Mouse (Mus musculus): ENCODE measurements at regions not wholly inside any gene's neighbourhood (a gene's known extent, or its start where the extent isn't known, plus 50 kb on each side); places are given as distances from the start of the nearest gene placed in this dataset.
A peak's percentile ranks its signal among the peaks of the same experiment; 100 is the strongest.

- Histone ChIP-seq H3K4me3 (peak overlapping the region; percentile 37), H3K4me1 (peaks cover 22% of the 10 kb centered on the region), H3K27ac (peak overlapping the region; percentile 45; the same call in 1 of the 2 replicates), H3K9me3 (no peaks in the 10 kb centered on the region), H3K27me3 (ENCODE audit: poor library complexity, severe bottlenecking) (no peaks in the 10 kb centered on the region; the same call in 1 of the 2 replicates), H3K36me3 (replicated peaks) (no peaks in the 10 kb centered on the region)
- 14% methylated on average over 12 of the region's 12 CpGs for WGBS
- peak; percentile 50 for DNase-seq (ENCODE audit: extremely low spot score, low spot score)
Observed at GRCm38 (mm10) chr7:133185931-133186601, 61.9 kb upstream of the Ctbp2 start.

GRCm38 (mm10) chr7:133184905-133185594, 60.9 kb upstream of the Ctbp2 start:
- no peaks in the 10 kb centered on the region; the same call in 1 of the 2 replicates for H3K27me3 ChIP-seq (ENCODE audit: poor library complexity, severe bottlenecking)
- DNase-seq (ENCODE audit: extremely low spot score, low spot score) = no peak
- H3K9me3 ChIP-seq = no peaks in the 10 kb centered on the region
- no peaks in the 10 kb centered on the region for H3K36me3 ChIP-seq (replicated peaks)
- H3K27ac ChIP-seq = no peak overlapping the region
- peak overlapping the region; percentile 34; the same call in 1 of the 2 replicates for H3K4me3 ChIP-seq
- peaks cover 22% of the 10 kb centered on the region for H3K4me1 ChIP-seq
- 57% methylated on average over 16 of the region's 16 CpGs for WGBS

- Histone ChIP-seq H3K36me3 (replicated peaks) (no peaks in the 10 kb centered on the region), H3K27ac (no peak overlapping the region), H3K9me3 (no peaks in the 10 kb centered on the region), H3K27me3 (ENCODE audit: poor library complexity, severe bottlenecking) (no peaks in the 10 kb centered on the region), H3K4me1 (peaks cover 15% of the 10 kb centered on the region), H3K4me3 (no peak overlapping the region)
- 52% methylated on average over 2 of the region's 2 CpGs for WGBS
- no peak for DNase-seq (ENCODE audit: extremely low spot score, low spot score)
Observed at GRCm38 (mm10) chr7:133181388-133181787, 57.2 kb upstream of the Ctbp2 start.

DNA sequence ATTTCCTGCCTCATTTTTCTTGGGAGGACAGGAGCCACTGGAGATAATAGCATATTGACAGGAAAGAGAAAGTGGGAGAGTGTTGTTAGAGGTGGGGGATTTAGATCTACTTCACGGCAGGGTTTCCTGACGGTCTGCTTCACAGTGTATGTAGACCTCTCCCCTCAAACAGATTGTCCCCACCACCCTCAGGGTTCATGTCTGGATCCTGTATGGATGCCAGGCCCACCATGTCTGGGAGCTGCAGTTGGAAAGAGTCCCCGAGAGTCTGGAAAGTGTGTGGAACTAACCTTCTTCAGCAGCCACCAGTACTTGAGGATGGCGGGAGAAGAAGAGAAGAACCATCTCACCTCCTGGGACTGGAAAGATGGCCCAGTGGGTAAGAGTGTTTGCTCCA, 53.0 kb upstream of the Ctbp2 start:
- no peaks in the 10 kb centered on the region for H3K9me3 ChIP-seq
- no peaks in the 10 kb centered on the region for H3K36me3 ChIP-seq (replicated peaks)
- no peak overlapping the region for H3K27ac ChIP-seq
- 84% methylated on average over 4 of the region's 4 CpGs for WGBS
- H3K4me3 ChIP-seq = no peak overlapping the region
- H3K4me1 ChIP-seq = no peaks in the 10 kb centered on the region
- no peaks in the 10 kb centered on the region for H3K27me3 ChIP-seq (ENCODE audit: poor library complexity, severe bottlenecking)
- no peak for DNase-seq (ENCODE audit: extremely low spot score, low spot score)

GRCm38 (mm10) chr7:133176256-133177178, 52.4 kb upstream of the Ctbp2 start:
- Histone ChIP-seq H3K36me3 (replicated peaks) (no peaks in the 10 kb centered on the region), H3K9me3 (no peaks in the 10 kb centered on the region), H3K4me1 (no peaks in the 10 kb centered on the region), H3K4me3 (no peak overlapping the region), H3K27me3 (ENCODE audit: poor library complexity, severe bottlenecking) (no peaks in the 10 kb centered on the region), H3K27ac (no peak overlapping the region)
- 85% methylated on average over 10 of the region's 10 CpGs for WGBS
- DNase-seq (ENCODE audit: extremely low spot score, low spot score) = no peak

Measured in forebrain, embryonic 10.5 days (tissue).